Mouse (Mus musculus): ENCODE results near the gene Pycr2.
"Not testable (repeated sequence)": the region's sequence is repeated elsewhere in the genome, so short reads cannot be mapped to it uniquely, and the experiment has no call there.

Pycr2 gene

DNA sequence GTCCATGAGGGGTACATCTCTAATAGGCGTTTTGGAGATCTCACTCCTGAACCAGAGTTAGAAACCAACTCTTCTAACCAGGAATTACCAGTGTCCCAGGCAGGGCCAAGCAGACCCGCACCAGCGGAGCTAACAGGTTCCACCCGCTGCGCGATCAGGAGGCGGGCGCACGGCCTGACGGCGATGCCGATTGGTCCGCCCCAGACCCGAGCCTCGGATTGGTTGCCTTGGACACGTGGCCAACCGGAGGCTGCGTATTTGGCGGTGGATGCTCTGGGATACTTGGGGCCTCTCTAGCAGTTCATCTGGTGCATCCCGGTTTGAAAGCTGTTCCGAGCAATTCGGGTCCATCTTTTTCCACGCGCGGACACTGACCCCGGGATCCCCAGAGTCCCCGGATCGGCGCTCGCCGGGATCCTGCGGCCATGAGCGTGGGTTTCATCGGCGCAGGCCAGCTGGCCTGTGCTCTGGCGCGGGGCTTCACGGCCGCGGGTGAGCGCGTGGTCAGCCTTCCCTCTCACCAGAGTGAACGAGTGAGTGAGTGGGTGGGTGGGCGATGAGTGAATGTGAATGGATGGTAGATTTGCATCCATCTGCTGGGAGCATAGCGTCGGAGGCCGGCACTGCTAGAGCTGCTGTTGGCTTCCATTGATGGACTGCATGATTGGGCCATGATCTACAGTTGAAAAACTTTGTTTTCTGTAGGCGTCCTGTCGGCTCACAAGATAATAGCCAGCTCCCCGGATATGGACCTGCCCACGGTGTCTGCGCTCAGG lies at the start of gene Pycr2:
Gene Pycr2, plus strand, starts transcription at position 255 of the 776 bp plus-strand sequence.
- DNase-seq (ENCODE audit: low spot score in 2 of 2) = peak; percentile 91 to 94

DNA sequence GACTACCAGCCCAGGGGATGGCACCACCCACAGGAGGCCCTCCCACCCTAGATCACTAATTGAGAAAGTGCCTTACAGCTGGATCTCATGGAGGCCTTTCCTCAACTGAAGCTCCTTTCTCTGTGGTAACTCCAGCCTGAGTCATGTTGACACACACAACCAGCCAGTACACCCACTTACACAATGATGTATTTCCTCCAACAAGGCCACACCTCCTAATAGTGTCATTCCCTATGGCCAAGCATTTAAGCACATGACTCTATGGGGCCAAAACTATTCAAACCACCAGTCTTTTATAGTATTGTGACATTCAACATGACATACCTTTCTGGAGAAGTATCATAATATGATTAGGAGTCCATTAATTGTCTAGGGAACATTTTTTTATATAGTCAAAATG lies 45.3 kb upstream of the Pycr2 start:
- DNase-seq (ENCODE audit: low spot score in 2 of 2) = no peak

DNA sequence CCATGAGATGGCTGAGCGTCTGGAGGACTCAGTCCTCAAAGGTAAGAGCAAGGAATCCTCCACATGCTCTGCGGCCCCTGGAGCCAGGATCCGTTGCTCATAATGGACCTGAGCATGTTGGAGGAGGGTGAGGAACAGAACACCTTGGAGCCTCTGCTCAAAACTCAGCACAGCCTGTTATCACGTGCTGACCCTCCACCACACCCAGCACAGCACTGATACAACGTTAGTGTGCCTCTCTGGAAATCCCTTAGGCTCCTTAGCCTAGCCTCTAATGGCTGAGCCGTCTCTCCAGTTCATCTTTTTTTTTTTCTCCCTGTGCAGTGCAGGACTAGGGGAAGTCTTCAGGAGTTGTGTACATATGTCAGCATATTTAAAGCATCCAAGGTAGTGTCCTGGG lies 44.1 kb upstream of the Pycr2 start:
- DNase-seq (ENCODE audit: low spot score in 2 of 2) = no peak

DNA sequence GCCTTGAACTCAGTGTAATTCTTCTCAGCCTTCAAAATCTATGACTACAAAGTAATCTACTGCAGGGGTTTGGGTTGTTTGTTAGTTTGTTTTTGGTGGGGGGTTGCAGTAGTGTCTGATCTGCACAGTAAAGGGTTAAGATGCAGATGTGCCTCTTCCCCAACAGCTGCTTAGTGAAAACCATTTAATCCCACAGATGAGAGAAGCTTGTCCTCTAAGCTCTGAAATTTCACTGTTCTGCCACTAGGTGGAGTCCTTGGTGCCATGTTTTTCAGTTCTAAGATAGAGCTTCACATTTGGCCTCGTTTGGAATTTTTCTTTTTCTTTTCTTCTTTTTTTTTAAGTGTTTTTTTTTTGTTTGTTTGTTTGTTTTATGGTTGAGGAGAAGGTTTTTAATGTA lies 40.5 kb upstream of the Pycr2 start:
- peak in 1 of 2 experiments; percentile 33 for DNase-seq (ENCODE audit: low spot score in 2 of 2)

DNA sequence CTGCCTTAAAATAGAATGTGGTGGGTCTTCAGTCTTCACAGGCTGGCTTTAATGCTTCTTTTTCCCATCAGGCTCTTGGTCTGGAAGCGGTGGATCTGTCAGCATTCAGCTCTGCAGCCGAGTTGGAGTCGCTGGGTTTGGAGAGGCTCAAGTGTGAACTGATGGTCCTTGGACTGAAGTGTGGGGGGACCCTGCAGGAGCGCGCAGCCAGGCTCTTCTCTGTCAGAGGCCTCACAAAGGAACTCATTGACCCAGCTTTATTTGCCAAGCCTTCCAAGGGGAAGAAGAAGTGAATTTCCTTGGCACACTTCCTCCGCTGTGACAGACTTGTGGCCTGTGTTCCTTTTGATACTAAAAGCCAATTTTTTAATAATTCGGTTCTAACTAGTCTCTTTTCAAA lies 38.1 kb upstream of the Pycr2 start:
- DNase-seq (ENCODE audit: low spot score in 2 of 2) = no peak

DNA sequence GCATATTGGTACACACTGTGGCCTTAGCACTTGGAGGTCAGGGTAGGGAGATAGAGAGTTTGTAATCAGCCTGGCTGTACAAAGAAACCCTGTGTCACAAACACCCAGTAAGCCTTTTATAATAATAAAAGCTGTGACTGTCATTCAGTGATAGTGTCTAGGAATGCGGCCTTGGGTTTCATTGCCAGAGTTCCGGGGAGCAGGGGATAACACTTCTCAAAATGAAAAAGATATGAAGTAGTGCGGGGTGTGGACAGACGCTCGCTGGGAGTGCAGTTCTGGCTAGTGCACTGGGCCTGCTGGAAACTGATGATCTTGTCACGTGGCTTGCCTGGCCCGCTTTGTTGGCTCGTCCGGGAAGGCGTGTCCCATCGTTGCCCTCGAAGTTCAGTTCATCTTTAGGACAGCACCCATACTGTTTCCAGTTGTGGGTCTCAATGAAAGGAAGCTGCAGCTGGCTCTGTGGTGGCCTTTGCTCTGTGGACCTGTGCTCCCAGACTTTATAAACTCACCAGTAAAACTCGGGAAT lies 33.9 kb upstream of the Pycr2 start:
- DNase-seq (ENCODE audit: low spot score in 2 of 2) = no peak

DNA sequence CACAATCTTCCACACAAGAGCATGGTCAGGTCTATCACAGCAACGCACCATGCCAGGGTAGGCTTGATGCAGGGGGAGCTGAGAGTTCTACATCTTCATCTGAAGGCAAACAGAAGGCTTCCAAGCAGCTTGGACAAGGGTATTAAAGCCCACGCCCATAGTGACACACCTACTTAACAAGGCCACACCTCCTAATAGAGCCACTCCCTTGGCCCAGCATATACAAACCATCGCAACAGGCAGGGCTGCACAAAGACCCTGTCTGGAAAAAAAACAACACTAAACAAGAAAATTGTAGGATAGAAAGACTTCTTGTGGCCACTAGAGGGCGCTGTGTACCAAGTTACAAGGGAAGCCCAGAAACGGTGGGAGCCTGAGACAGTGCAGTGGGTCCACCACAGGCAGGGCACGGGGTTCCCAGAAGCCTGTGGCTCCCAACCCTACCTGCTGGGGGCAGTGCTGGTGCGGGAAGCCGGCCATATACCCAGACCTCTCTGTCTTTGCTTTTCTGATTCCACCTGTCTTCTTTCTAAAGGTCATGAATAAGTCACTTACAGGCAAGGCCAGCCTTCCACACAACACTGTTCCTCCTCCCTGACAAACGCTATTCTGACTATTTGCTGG lies 30.1 kb upstream of the Pycr2 start:
- DNase-seq (ENCODE audit: low spot score in 2 of 2) = peak; percentile 53 to 57

DNA sequence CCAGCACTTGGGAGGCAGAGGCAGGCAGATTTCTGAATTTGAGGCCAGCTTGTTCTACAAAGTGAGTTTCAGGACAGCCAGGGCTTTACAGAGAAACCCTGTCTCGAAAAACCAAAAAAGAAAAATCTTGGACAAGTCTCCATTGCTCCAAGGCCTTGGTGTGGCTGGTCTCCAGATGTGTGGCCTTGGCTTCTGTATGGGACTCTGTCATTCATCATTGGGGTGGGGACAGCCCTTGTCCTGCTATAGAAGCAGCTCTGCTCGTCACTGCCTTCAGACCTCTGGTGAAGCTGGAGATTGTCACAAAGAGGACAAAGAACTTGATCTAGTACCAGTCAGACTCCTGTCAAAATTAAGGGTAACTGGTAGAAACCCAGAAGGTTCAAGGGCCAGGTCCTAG lies 29.5 kb upstream of the Pycr2 start:
- no peak for DNase-seq (ENCODE audit: low spot score in 2 of 2)

DNA sequence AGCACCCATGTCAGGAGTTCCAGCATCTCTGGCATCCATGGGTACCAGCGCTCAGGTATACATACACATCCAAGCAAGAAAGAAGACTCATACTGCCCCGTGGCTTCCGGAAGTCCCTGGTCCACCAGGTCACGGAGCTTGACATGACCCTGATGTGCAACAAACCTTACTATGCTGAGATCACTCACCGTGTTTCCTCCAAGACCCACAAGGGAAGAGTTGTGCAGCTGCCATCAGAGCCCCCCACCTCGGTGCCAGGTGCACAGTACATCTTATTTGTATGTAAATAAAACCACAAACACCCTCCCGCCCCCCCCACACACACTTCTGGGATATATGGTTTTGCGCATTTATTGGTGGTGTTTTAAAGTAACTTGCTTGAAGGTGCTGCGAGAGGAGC lies 29.0 kb upstream of the Pycr2 start:
- peak; percentile 56 to 61 for DNase-seq (ENCODE audit: low spot score in 2 of 2)

DNA sequence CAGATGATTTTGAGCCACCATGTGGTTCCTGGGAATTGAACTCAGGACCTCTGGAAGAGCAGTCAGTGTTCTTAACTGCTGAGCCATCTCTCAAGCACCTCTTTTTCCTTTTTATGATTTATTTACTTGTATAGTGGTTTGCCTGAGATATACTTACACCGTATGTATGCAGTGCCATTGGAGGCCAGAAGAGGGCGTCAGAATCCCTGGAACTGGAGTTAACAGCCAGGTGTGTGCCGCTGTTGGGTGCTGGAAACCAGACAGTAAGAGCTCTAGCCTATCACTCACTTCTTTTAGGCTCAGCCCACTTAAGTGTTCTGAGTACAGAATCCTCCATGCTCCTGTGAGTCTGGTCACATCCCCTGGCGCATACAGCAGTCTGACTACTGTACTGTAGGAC lies 26.6 kb upstream of the Pycr2 start:
- DNase-seq (ENCODE audit: low spot score in 2 of 2) = no peak

DNA sequence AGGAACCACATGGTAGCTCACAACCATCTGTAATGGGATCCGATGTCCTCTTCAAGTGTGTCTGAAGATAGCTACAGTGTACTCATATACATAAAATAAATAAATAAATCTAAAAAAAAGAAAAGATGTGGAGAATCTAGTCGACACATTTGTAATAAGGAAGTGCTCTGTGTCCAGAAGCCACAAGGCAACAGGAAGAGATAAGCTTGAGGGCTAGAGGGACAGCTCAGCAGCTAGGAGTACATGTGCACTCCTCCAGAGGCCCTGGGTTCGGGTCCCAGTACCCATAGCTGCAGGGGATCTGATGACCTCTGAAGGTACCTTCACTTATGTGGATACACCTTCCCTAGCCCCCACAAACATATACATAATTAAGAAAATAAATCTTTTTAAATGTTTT lies 22.3 kb upstream of the Pycr2 start:
- DNase-seq (ENCODE audit: low spot score in 2 of 2) = no peak

DNA sequence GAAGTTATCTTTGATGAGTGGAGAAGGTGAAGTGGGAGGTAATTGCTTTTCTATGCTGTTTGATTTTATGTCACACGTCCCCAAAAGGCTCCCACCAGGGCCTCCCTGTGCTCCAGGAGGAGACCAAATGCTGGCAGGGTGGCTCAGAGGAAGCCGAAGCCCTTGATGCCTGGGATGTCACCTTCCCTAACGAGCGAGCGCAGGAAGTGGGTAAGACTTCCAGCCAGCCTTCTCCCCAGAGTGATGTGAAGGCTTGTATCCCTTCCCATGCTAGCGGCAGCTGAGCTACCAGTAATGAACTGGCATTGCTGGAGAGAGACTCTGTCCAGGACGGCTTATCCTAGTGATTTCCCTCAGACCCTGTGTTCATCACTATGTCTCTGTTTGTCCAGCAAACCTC lies 20.4 kb upstream of the Pycr2 start:
- no peak for DNase-seq (ENCODE audit: low spot score in 2 of 2)

DNA sequence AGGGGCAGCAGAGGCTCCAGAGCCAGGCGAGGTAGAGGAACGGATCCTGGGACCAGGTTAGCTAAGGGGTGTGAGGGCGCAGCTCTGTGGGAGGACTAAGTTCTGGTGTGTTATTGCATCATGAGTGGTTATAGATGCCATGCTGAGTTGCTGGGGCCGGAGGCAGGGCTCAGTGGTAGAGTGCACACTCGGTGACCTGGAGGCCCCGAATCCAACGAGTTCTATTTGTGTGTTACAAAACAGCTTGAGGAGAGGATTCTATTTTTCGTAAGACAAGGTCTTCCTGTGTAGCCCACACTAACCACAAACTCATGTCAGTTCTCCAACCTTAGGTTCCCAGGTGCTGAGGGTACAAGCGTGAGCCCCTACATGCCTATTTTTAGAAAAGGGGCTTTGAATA lies 19.6 kb upstream of the Pycr2 start:
- DNase-seq (ENCODE audit: low spot score in 2 of 2) = peak; percentile 25 to 42

DNA sequence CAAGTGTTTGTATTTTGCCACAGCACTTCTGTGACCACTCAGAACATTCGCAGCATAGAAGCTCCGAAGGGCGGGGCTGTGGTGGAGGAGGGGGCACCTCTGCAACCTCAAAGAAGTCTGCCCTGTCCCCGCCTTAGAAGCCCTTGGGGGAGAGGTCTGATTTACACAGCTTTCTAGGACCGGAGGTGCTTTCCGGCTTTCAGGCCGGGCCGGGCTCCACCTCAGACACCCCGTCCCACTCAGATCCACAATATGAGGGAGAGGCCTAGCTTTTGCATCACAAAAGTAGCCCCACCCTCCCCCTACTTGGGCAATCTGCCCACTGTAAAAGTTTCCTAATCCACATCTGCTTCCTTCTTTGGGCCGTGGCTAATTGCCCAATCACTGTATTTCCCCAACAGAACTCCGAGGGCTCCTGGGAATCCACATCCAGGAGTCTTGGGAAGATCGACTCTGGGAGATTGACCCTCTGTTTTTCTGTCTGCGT lies 15.5 kb upstream of the Pycr2 start:
- peak; percentile 37 to 67 for DNase-seq (ENCODE audit: low spot score in 2 of 2)

DNA sequence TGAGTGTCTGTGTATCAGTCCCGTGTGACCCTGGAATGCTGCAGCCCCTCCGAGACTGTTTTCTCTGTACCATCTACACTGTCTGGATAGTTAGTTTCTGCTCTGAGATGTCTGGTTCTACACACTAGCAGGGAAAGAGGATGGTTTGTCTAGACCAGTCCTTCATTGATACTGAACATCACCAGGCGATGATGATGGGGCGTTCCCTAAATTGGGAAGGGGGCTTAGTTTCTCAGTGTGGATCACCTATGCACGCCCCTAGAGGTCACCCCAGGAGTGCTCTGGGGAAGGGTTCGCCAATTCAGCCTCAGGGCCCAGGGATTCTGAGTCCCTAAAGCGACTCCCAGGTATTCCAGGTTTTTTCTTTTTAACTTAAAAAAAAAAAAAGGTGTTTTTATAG lies 14.9 kb upstream of the Pycr2 start:
- no peak for DNase-seq (ENCODE audit: low spot score in 2 of 2)

DNA sequence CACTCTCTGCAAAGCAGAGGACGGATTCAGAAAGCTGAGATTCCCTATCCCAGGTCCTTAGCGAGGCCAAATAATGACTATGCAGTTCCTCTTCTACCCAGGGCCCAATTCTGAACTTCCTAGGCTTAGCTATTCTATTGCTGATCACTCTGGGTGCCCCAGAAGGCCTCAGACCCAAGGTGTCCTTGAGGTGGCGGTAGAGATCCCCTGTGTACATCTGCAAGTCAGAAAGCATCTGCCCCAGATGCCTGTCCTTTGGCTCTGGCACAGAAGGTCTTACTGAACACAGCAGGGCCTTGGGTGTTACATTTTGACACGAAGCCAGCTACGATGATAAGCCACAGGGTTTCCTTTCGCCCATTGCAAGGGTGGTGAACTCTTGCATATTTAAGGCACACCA lies 14.3 kb upstream of the Pycr2 start:
- peak; percentile 39 to 53 for DNase-seq (ENCODE audit: low spot score in 2 of 2)

DNA sequence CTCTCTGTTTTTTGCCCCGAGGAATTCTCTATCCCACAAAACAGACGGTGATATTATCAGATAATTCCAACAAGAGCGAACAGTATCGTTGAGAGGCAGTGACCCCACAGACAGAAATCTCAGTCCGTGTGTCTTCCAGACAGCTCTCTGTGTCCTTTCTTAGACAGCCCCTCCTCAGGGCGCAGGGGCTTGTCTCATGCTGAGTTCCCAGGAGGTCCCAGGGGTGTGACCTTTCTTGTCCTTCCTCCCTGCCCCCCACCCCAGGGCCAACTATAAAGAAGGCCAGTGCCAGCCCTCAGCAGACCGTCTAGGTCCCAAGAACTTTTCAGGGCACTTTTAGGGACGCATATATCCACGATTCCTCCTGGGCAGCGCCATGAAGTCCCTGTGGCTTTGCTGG lies 11.3 kb upstream of the Pycr2 start, which contains the start of gene Lefty2:
Gene Lefty2, plus strand, starts transcription at position 301 of the 400 bp plus-strand sequence.
- no peak for DNase-seq (ENCODE audit: low spot score in 2 of 2)

DNA sequence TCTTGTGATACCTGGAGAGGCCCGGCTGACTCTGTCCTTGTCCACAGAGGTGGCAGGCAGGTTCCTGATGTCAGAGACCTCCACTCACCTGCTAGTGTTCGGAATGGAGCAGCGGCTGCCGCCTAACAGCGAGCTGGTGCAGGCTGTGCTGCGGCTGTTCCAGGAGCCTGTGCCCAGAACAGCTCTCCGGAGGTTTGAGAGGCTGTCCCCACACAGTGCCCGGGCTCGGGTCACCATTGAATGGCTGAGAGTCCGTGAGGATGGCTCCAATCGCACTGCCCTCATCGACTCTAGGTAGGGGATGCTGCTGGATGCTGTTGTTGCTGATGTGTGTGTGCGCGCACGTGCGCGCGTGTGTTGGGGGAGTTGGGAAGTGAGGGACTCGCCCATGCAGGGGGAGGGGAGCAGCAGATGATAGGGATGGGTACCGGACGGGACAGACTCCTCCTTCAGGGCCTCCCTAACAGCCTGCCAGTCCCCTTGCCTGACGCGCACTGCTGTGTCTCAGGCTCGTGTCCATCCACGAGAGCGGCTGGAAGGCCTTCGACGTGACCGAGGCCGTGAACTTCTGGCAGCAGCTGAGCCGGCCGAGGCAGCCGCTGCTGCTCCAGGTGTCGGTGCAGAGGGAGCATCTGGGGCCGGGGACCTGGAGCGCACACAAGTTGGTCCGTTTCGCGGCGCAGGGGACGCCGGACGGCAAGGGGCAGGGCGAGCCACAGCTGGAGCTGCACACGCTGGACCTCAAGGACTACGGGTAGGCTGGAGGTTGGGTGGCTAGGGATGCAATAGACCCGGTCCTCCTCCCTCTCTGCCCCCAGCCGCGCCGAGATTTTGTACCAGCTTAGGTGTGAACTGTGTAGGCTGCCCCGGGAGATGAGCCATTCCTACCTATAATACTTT lies 9.8 kb upstream of the Pycr2 start:
- DNase-seq (ENCODE audit: low spot score in 2 of 2) = not testable (repeated sequence)

DNA sequence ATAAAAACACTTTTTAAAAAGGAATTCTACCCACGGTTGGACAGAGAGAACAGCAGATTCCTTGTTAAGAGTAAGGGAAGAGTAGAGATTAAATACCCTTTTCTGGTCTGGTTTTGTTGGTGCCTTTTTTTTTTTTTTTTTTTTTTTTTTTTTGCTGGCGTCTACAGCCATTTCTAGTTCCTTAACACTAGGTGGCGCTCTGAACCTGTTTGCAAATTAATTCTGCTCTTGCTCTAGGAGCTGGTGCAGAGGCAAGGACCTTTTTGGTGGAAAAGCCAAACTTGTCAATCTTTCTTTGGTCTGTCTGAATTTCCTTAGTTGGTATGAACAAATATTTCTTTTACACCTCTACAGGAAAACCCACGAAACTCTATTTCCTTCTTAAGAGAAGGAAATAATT lies 3.0 kb upstream of the Pycr2 start:
- DNase-seq (ENCODE audit: low spot score in 2 of 2) = peak in 1 of 2 experiments; percentile 60

DNA sequence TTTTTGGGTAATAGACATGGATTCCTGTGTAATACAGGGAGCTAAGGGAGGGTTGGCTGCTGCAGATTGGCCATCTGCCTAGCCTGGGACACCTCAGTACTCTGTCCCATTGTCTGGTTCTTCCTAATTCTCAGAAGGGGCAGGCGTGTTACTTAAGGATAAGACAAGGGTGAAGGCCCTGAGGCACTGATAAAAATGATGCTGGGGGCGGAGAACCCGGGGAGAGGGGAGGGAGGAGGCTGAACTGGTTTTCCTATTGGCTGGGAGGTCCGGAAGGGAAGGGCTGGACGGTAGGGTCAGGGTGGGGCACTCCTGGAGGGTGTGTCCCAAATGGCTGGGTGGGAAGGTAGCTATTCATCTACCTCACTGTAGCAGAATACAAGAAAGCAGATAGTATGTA lies 1.2 kb upstream of the Pycr2 start:
- peak; percentile 68 to 81 for DNase-seq (ENCODE audit: low spot score in 2 of 2)

DNA sequence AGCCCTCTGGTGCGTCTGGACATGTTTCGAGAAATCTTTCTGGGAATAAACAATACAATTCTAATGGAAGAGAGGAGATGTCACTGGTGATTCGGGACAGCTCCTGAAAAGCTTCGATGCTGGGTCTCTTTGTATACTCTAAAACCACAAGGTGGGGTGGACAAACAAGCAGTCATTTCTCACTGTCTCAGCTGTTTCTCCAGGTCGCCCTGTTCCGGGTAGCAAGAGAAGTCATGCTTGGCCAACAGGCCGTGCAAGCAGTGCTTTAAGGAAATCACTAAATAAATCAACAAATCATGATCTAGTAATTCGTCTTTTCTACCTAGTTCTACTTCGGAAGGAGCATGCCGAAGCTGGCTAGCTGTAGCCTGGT lies 441 bp upstream of the Pycr2 start:
- DNase-seq (ENCODE audit: low spot score in 2 of 2) = no peak

DNA sequence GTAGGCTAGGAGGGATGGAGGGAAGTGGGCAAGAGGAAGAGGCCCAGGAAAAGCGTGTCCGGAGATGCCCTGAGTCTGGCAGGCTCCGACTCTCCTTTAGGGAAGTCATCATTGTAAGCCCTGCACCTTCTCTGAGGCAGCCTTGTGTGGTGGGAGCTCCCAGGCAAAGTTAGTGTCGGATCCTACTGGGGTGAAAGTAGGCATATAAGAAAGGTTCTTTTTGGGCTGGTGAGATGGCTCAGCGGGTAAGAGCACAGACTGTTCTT lies 655 bp downstream of the Pycr2 start:
- no peak for DNase-seq (ENCODE audit: low spot score in 2 of 2)
